Mouse (Mus musculus) liver, postnatal 0 days (tissue): Measurements from ENCODE around the gene Fance.

Source experiments
- CTCF ChIP-seq: sonication (generic); IDR thresholded peaks from 2 replicates; pipeline ENCODE4 v1.5.1; 2016; ENCODE audit warnings: antibody characterized with exemption, low read depth
- EP300 ChIP-seq: IDR thresholded peaks from 2 replicates; pipeline ENCODE4 v1.6.1; 2016; ENCODE audit warnings: antibody characterized with exemption, low read depth, mild to moderate bottlenecking

DNA sequence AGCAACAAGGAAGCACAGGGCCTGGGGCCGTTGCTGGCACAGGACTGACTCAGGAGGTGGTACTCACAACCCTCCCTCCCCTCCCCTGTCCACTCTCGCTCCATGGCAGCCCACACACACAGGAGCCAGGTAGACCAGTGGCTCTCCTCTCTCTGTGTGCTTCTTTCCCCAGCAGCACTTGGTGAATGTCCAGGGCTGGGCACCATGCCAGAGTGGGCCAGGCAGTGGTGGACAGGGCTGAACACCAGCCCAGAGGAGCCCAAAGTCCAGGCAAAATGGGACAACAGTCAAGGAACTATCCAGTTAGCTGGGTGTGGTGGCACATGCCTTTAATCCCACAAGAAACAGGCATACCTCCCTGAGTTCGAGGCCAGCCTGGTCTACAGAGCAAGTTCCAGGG, 23.1 kb upstream of the Fance start:
- TF ChIP-seq CTCF (no peak), EP300 (no peak)
